Mouse (Mus musculus) 3134 (cell line): ENCODE results near the gene Cfd.

Experiments
- DNase-seq: peaks from one replicate; pipeline ENCODE4 v3.0.0-alpha.2; 2011; ENCODE audit warnings: low spot score; ENCODE audit not compliant: insufficient read length; ENCODE audit errors: extremely low read depth

Gene Cfd

GRCm38 (mm10) chr10:79860079-79860911, 30.4 kb upstream of the Cfd start:
- DNase-seq = no peak

- no peak for DNase-seq
Measured at GRCm38 (mm10) chr10:79861230-79862048, 29.2 kb upstream of the Cfd start.

- DNase-seq = peak; percentile 37
Measured at GRCm38 (mm10) chr10:79862049-79862788, 28.4 kb upstream of the Cfd start.

GRCm38 (mm10) chr10:79862925-79863324, 27.7 kb upstream of the Cfd start:
- DNase-seq = peak; percentile 41

- DNase-seq = peak; percentile 49
Measured at GRCm38 (mm10) chr10:79864351-79865188, 26.1 kb upstream of the Cfd start.

GRCm38 (mm10) chr10:79865189-79865601, 25.5 kb upstream of the Cfd start:
- DNase-seq = peak; percentile 52

- peak; percentile 59 for DNase-seq
Measured at GRCm38 (mm10) chr10:79865801-79866295, 24.8 kb upstream of the Cfd start.

- DNase-seq = peak; percentile 44
Measured at GRCm38 (mm10) chr10:79866601-79867000, 24.1 kb upstream of the Cfd start.

GRCm38 (mm10) chr10:79871845-79872244, 18.8 kb upstream of the Cfd start:
- no peak for DNase-seq

GRCm38 (mm10) chr10:79872862-79873261, 17.8 kb upstream of the Cfd start:
- no peak for DNase-seq

- no peak for DNase-seq
Measured at GRCm38 (mm10) chr10:79873313-79873712, 17.3 kb upstream of the Cfd start.

GRCm38 (mm10) chr10:79873715-79874289, 16.9 kb upstream of the Cfd start:
- DNase-seq = no peak

GRCm38 (mm10) chr10:79874290-79874862, 16.3 kb upstream of the Cfd start, which contains the start of the genes Prtn3 and Plppr3:
Gene Prtn3, plus strand, starts transcription at chr10:79874476.
Gene Plppr3, minus strand, starts transcription at chr10:79874634.
- no peak for DNase-seq

GRCm38 (mm10) chr10:79877174-79877573, 13.5 kb upstream of the Cfd start:
- no peak for DNase-seq

GRCm38 (mm10) chr10:79877757-79878156, 12.9 kb upstream of the Cfd start:
- no peak for DNase-seq

GRCm38 (mm10) chr10:79879527-79879926, 11.1 kb upstream of the Cfd start:
- DNase-seq = no peak

- no peak for DNase-seq
Measured at GRCm38 (mm10) chr10:79880721-79881120, 9.9 kb upstream of the Cfd start.

GRCm38 (mm10) chr10:79881981-79882380, 8.7 kb upstream of the Cfd start:
- DNase-seq = no peak
